Comparison of ENCODE assay signal across 8 mouse cellular contexts in the genomic region with DNA sequence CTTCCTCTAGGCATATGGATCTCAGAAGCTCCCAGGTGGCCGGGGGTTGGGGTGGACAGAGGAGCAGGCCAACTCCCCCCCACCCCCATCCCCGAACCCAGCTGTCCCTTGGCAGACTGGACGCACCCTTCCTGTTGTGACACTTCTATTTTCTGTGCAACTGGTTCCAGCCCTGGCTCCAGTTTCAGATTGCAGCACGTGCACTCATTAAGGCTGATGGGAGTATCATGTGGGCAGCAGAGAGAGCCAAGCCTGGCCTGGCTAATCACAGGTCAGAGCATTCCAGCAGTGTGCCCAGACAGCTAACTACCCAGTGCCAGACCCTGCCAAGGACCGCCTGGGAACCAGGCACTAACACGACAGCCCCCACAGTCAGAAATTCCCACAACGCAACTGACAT. TPM values are rescaled to one million over a fixed set of nuclear protein-coding genes. Genes with fewer than 3 reads are reported as not detected.
A peak's percentile ranks its signal among the peaks of the same experiment; 100 is the strongest.
DNase-seq lines count a peak whose midpoint lies in the region; ATAC-seq lines count a peak whose summit lies in the region.
"Had no signal": no experiment of that assay in that cellular context is flagged by ENCODE, and none has a peak within 500 bp of the region (broad histone marks: within the 10 kb centered on the region; RNA-seq: fewer than 3 reads in every experiment).

No protein-coding gene starts in this region.

- ATAC-seq in neural tube, embryonic 15.5 days (ENCODE audit: low FRiP score) = no peak

- H3K9me3 ChIP-seq in neural tube, embryonic 15.5 days (replicated peaks) = no peaks in the 10 kb centered on the region

- H3K4me1 ChIP-seq in neural tube, embryonic 15.5 days = no peaks in the 10 kb centered on the region

- H3K4me2 ChIP-seq in neural tube, embryonic 15.5 days = no peak overlapping the region

- H3K36me3 ChIP-seq in neural tube, embryonic 15.5 days = no peaks in the 10 kb centered on the region

- intact Hi-C loops in left cerebral cortex, postnatal 4 days (cut with DNase I) = no loop called here

- no peak overlapping the region for H3K9ac ChIP-seq in neural tube, embryonic 15.5 days (replicated peaks)

- H3K27ac ChIP-seq in neural tube, embryonic 15.5 days (replicated peaks) = no peak overlapping the region

- no peak overlapping the region for H3K4me3 ChIP-seq in neural tube, embryonic 15.5 days (replicated peaks)

- 78% methylated on average over 7 of the region's 7 CpGs for WGBS in neural tube, embryonic 15.5 days

- peak; percentile 57 for DNase-seq in left cerebral cortex, postnatal 4 days
- no peak for DNase-seq in left cerebral cortex, adult 18-20 months (ENCODE audit: low spot score in 2 of 2)
- peak; percentile 44 to 52 for DNase-seq in gastrocnemius, adult 8-10 months (ENCODE audit: low spot score in 2 of 2)
- peak; percentile 79 for DNase-seq in heart, postnatal 4 days
- DNase-seq in lung, postnatal 36 days = peak; percentile 63
- no peak for DNase-seq in spleen, adult 12 weeks (ENCODE audit: low spot score)
- DNase-seq: thymus, adult 18-20 months had no signal

- H3K27me3 ChIP-seq in neural tube, embryonic 15.5 days (replicated peaks) = no peaks in the 10 kb centered on the region

RNA-seq across cellular contexts. Expression of a gene that starts 7.1 kb away (rescaled TPM):
- total RNA-seq in left cerebral cortex, postnatal 4 days (2021) = 10 to 100 TPM; 23.2 to 24.9 TPM
- total RNA-seq in left cerebral cortex, adult 18-20 months (2021) = 100 to 1,000 TPM; 105 to 116 TPM
- 10 to 100 TPM; 45.3 to 58.5 (median 48.2) TPM for total RNA-seq in gastrocnemius, adult 8-10 months (2022)
- total RNA-seq in heart, postnatal 4 days (2021) = 100 to 1,000 TPM; 136 to 147 TPM
- 25.2 and 39.3 TPM in 2 replicates for polyA plus RNA-seq in neural tube, embryonic 15.5 days (2015; fragmentation: Nextera tagmentation; extraction: Ambion mirVana)

RNA-seq across cellular contexts. Expression of a gene that starts 39.2 kb away (rescaled TPM):
- 10 to 100 TPM; 70.6 to 71.9 TPM for total RNA-seq in left cerebral cortex, postnatal 4 days (2021)
- 10 to 100 TPM; 53.3 to 53.9 TPM for total RNA-seq in left cerebral cortex, adult 18-20 months (2021)
- 1 to 10 TPM; 2.7 to 4.2 (median 3.5) TPM for total RNA-seq in gastrocnemius, adult 8-10 months (2022)
- total RNA-seq in heart, postnatal 4 days (2021) = 10 to 100 TPM; 20.7 to 24.3 TPM
- polyA plus RNA-seq in neural tube, embryonic 15.5 days (2015; fragmentation: Nextera tagmentation; extraction: Ambion mirVana) = 95.7 and 112 TPM in 2 replicates

RNA-seq across cellular contexts. Expression of a gene that starts 55.2 kb away (rescaled TPM):
- not detected for total RNA-seq in left cerebral cortex, postnatal 4 days (2021)
- not detected for total RNA-seq in left cerebral cortex, adult 18-20 months (2021)
- total RNA-seq in gastrocnemius, adult 8-10 months (2022) = 1 to 10 TPM; 1.1 to 2.5 (median 2.1) TPM
- 10 to 100 TPM; 22.8 to 28.0 TPM for total RNA-seq in heart, postnatal 4 days (2021)
- polyA plus RNA-seq in neural tube, embryonic 15.5 days (2015; fragmentation: Nextera tagmentation; extraction: Ambion mirVana) = 0.75 and 1.2 TPM in 2 replicates

Comparison
In these comparisons a context has a peak if more than half of its experiments do, and no peak if none do; other contexts are left out.
1. DNase-seq: peak in left cerebral cortex, postnatal 4 days (single experiment), gastrocnemius, adult 8-10 months (2 of 2), heart, postnatal 4 days (single experiment) and lung, postnatal 36 days (single experiment); none in left cerebral cortex, adult 18-20 months (0 of 2) and spleen, adult 12 weeks (single experiment).
2. RNA of a gene that starts 39.2 kb away (total RNA-seq): 70.6 to 71.9 TPM in left cerebral cortex, postnatal 4 days, 53.3 to 53.9 TPM in left cerebral cortex, adult 18-20 months and 20.7 to 24.3 TPM in heart, postnatal 4 days; 2.7 to 4.2 TPM in gastrocnemius, adult 8-10 months; every median in the first group is over 4 times any median in the second.
3. RNA of a gene that starts 55.2 kb away (total RNA-seq): 22.8 to 28.0 TPM in heart, postnatal 4 days; 1.1 to 2.5 TPM in gastrocnemius, adult 8-10 months, not detected in left cerebral cortex, adult 18-20 months and not detected in left cerebral cortex, postnatal 4 days; every median in the first group is over 4 times any median in the second.